Mouse (Mus musculus) heart, embryonic 16.5 days (tissue): Measurements from ENCODE around the gene Prpsap1. TPM values are rescaled to one million over a fixed set of nuclear protein-coding genes. Genes with fewer than 3 reads are reported as not detected.

Experiments used
- ATAC-seq: fragments of 200-750 bp; cut with Nextera tagmentation; replicated peaks from 2 replicates; pipeline ENCODE4 v1.8.0; 2017; ENCODE audit warnings: moderate number of reproducible peaks; ENCODE audit not compliant: insufficient read depth, low FRiP score; ENCODE audit errors: extremely low read depth
- H3K27ac ChIP-seq: fragments of 300-500 bp; sonication (generic); 2 replicates; pipeline ENCODE4 v1.5.1; 2014; ENCODE audit warnings: mild to moderate bottlenecking, low read length, control low read depth, moderate library complexity
- H3K27me3 ChIP-seq: fragments of 300-500 bp; sonication (generic); 2 replicates; pipeline ENCODE4 v1.6.1; 2014; ENCODE audit warnings: low read length, mixed read lengths; ENCODE audit not compliant: control insufficient read depth, insufficient read depth
- H3K36me3 ChIP-seq: fragments of 300-500 bp; sonication (generic); 2 replicates; pipeline ENCODE4 v1.6.1; 2014; ENCODE audit not compliant: control insufficient read depth, insufficient read depth
- H3K4me1 ChIP-seq: fragments of 300-500 bp; sonication (generic); 2 replicates; pipeline ENCODE4 v1.6.1; 2014; ENCODE audit warnings: low read length, mixed read lengths; ENCODE audit not compliant: control insufficient read depth, insufficient read depth
- H3K4me2 ChIP-seq: fragments of 300-500 bp; sonication (generic); 2 replicates; pipeline ENCODE4 v1.6.1; 2014; ENCODE audit warnings: low read depth, mild to moderate bottlenecking, control low read depth, low read length
- H3K4me3 ChIP-seq: fragments of 300-500 bp; sonication (generic); 2 replicates; pipeline ENCODE4 v1.5.1; 2014; ENCODE audit warnings: mild to moderate bottlenecking, control low read depth, low read length
- H3K9ac ChIP-seq: fragments of 300-500 bp; sonication (generic); 2 replicates; pipeline ENCODE4 v1.6.1; 2014; ENCODE audit warnings: low read length, control low read depth
- H3K9me3 ChIP-seq: fragments of 300-500 bp; sonication (generic); replicated peaks from 2 replicates; pipeline ENCODE4 v1.6.1; 2016; ENCODE audit warnings: low read length; ENCODE audit not compliant: control insufficient read depth
- WGBS: fragments of 180-500 bp; shearing (Covaris S2); extraction: QIAGEN DNeasy Blood & Tissue Kit; methylation state at CpG from one replicate; pipeline ENCODE4 v1.1.7; 2014; 5-methylcytosine and 5-hydroxymethylcytosine counted together
- polyA plus RNA-seq: library from polyadenylated mRNA; unstranded; fragments of >200 nt; fragmentation: Nextera tagmentation; extraction: Ambion mirVana; gene quantifications from 2 replicates; pipeline ENCODE4 v1.2.1, GENCODE M21; 2015

The Prpsap1 gene
- polyA plus RNA-seq, 1 experiment from 2014 or later = 99.1 TPM

GRCm38 (mm10) chr11:116522046-116522445 is 28.0 kb upstream of the Prpsap1 start:
- H3K4me1 ChIP-seq = peaks cover 21% of the 10 kb centered on the region
- no peak overlapping the region for H3K4me2 ChIP-seq
- WGBS = 92% methylated on average over 3 of the region's 3 CpGs
- H3K4me3 ChIP-seq = no peak overlapping the region
- no peaks in the 10 kb centered on the region for H3K27me3 ChIP-seq
- ATAC-seq = no peak
- no peaks in the 10 kb centered on the region for H3K9me3 ChIP-seq
- H3K36me3 ChIP-seq = no peaks in the 10 kb centered on the region
- no peak overlapping the region for H3K27ac ChIP-seq
- no peak overlapping the region for H3K9ac ChIP-seq

GRCm38 (mm10) chr11:116521143-116521542 is 27.1 kb upstream of the Prpsap1 start:
- Histone ChIP-seq H3K27ac (no peak overlapping the region), H3K9me3 (no peaks in the 10 kb centered on the region), H3K9ac (no peak overlapping the region), H3K4me2 (no peak overlapping the region), H3K4me3 (no peak overlapping the region), H3K36me3 (no peaks in the 10 kb centered on the region), H3K4me1 (peaks cover 21% of the 10 kb centered on the region), H3K27me3 (no peaks in the 10 kb centered on the region)
- 53% methylated on average over 3 of the region's 3 CpGs for WGBS
- no peak for ATAC-seq

GRCm38 (mm10) chr11:116518482-116518881 is 24.5 kb upstream of the Prpsap1 start:
- WGBS = 50% methylated on average over 8 of the region's 8 CpGs
- Histone ChIP-seq H3K27ac (no peak overlapping the region), H3K4me2 (no peak overlapping the region), H3K27me3 (0 out of 2 replicates have a peak, but pooled peaks cover 2% of the 10 kb centered on the region), H3K9ac (no peak overlapping the region), H3K4me3 (no peak overlapping the region), H3K36me3 (no peaks in the 10 kb centered on the region), H3K4me1 (peaks cover 11% of the 10 kb centered on the region), H3K9me3 (no peaks in the 10 kb centered on the region)
- ATAC-seq = no peak; the same call in 1 of the 2 replicates

- no peaks in the 10 kb centered on the region for H3K36me3 ChIP-seq
- no peaks in the 10 kb centered on the region for H3K9me3 ChIP-seq
- 0 out of 2 replicates have a peak, but pooled peaks cover 2% of the 10 kb centered on the region for H3K4me1 ChIP-seq
- H3K4me2 ChIP-seq = no peak overlapping the region
- 0 out of 2 replicates have a peak, but pooled peaks cover 2% of the 10 kb centered on the region for H3K27me3 ChIP-seq
- WGBS = 30% methylated on average over 24 of the region's 24 CpGs
- no peak overlapping the region for H3K9ac ChIP-seq
- H3K4me3 ChIP-seq = no peak overlapping the region
- no peak overlapping the region for H3K27ac ChIP-seq
- ATAC-seq = no peak
Observed at GRCm38 (mm10) chr11:116515330-116516020, 21.5 kb upstream of the Prpsap1 start.

DNA sequence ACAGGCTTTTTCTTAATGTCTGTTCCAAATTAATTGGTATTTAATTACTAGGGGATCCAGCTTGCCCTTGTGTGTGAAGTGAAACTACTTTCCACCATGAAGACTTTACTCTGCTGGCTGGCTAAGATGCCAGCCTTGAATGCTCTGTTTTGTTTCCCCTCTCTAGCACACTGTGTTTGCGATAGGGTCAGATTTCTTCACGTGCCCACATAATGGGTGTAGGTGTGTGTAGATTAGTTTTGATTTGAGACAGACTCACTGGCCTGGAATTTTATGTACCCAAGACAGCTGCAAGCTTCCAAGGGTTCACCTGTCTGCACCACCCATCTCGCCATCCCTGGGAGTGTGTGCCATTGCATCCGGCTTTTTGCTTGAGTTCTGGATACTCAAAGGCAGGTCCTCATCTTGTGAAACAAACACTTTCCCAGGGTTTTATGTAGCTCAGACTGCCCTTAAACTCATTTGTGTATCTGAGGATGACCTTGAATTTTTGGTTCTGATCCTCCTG is 19.6 kb upstream of the Prpsap1 start:
- no peaks in the 10 kb centered on the region for H3K4me1 ChIP-seq
- no peak overlapping the region for H3K4me3 ChIP-seq
- no peak for ATAC-seq
- H3K36me3 ChIP-seq = no peaks in the 10 kb centered on the region
- no peak overlapping the region for H3K9ac ChIP-seq
- H3K4me2 ChIP-seq = no peak overlapping the region
- H3K27ac ChIP-seq = no peak overlapping the region
- 0 out of 2 replicates have a peak, but pooled peaks cover 2% of the 10 kb centered on the region for H3K27me3 ChIP-seq
- H3K9me3 ChIP-seq = no peaks in the 10 kb centered on the region
- WGBS = 71% methylated on average over 4 of the region's 4 CpGs

- Histone ChIP-seq H3K9me3 (no peaks in the 10 kb centered on the region), H3K27ac (no peak overlapping the region), H3K4me1 (no peaks in the 10 kb centered on the region), H3K36me3 (no peaks in the 10 kb centered on the region), H3K9ac (no peak overlapping the region), H3K4me3 (no peak overlapping the region), H3K27me3 (0 out of 2 replicates have a peak, but pooled peaks cover 2% of the 10 kb centered on the region), H3K4me2 (no peak overlapping the region)
- no peak for ATAC-seq
- WGBS = 79% methylated on average over 6 of the region's 6 CpGs
Observed at GRCm38 (mm10) chr11:116512987-116513386, 19.0 kb upstream of the Prpsap1 start.

DNA sequence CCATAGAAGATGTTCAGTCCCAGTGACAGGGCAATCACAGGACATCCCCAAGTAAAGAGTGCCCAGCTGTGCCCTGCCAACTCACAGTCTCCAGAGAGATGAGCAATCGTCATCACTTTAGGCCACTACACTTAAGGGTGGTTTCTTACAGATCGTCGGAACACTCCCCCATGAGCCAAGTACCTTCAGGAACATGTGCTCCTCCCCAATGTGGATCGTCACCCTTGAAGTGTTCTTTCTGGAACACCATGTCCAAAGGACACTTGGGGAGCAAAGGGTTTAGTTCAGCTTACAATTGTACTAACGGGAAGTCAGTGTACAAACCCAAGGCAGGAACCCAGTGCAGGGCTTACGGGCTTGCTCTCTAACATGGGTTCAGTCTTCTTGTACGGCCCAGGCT is 18.2 kb upstream of the Prpsap1 start:
- no peaks in the 10 kb centered on the region for H3K36me3 ChIP-seq
- no peak for ATAC-seq
- WGBS = 87% methylated on average over 7 of the region's 7 CpGs
- no peak overlapping the region for H3K4me3 ChIP-seq
- no peak overlapping the region for H3K27ac ChIP-seq
- no peaks in the 10 kb centered on the region for H3K4me1 ChIP-seq
- no peaks in the 10 kb centered on the region for H3K9me3 ChIP-seq
- H3K27me3 ChIP-seq = 0 out of 2 replicates have a peak, but pooled peaks cover 2% of the 10 kb centered on the region
- H3K4me2 ChIP-seq = no peak overlapping the region
- H3K9ac ChIP-seq = no peak overlapping the region

DNA sequence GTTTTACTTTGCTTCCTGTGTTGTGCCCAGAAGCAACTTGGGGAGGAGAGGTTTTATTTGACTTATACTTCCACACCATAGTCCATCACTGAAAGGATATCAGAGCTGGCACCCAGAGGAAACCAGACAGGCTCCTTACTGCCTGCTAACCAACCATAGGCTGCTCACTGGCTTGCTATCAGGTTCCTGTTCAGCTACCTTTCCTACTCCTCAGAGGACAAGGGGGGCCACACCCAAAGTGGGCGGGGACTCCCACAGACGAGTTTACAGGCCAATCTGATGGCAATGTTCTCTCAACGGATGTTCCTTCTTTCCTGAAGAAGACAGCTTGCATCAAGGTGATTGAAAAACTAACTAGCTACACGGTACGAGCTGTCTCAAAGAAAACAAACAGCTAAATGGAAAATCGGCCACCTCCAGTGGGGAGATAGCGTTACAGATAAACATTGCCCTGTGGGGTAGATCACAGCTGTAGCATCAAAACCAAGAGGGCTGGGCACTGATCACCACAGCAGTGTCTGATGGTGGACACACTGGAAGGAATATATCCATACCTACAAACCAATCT is 17.4 kb upstream of the Prpsap1 start:
- H3K27ac ChIP-seq = no peak overlapping the region
- no peaks in the 10 kb centered on the region for H3K9me3 ChIP-seq
- no peak overlapping the region for H3K4me3 ChIP-seq
- 53% methylated on average over 7 of the region's 7 CpGs for WGBS
- H3K4me1 ChIP-seq = no peaks in the 10 kb centered on the region
- no peaks in the 10 kb centered on the region for H3K36me3 ChIP-seq
- H3K27me3 ChIP-seq = 0 out of 2 replicates have a peak, but pooled peaks cover 2% of the 10 kb centered on the region
- no peak overlapping the region for H3K9ac ChIP-seq
- no peak overlapping the region for H3K4me2 ChIP-seq
- ATAC-seq = no peak

GRCm38 (mm10) chr11:116508689-116509088 is 14.7 kb upstream of the Prpsap1 start:
- Histone ChIP-seq H3K36me3 (no peaks in the 10 kb centered on the region), H3K4me2 (no peak overlapping the region), H3K9me3 (no peaks in the 10 kb centered on the region), H3K9ac (no peak overlapping the region), H3K4me1 (no peaks in the 10 kb centered on the region), H3K27me3 (no peaks in the 10 kb centered on the region), H3K4me3 (no peak overlapping the region), H3K27ac (no peak overlapping the region)
- ATAC-seq = no peak
- WGBS = 49% methylated on average over 2 of the region's 2 CpGs
